Mouse (Mus musculus) cortical plate, adult 2 months (tissue): Measurements from ENCODE around the gene Cmas.

Experiments
- CTCF ChIP-seq: fragments of 200-500 bp; IDR thresholded peaks from 2 replicates; pipeline ENCODE4 v1.5.1; 2011; ENCODE audit warnings: mild to moderate bottlenecking, control low read depth, low read length; ENCODE audit not compliant: insufficient read depth; ENCODE audit errors: extremely low read depth
- POLR2A ChIP-seq: fragments of 200-500 bp; IDR thresholded peaks from 2 replicates; pipeline ENCODE4 v1.6.1; 2011; ENCODE audit warnings: mild to moderate bottlenecking, low read length, control low read depth; ENCODE audit not compliant: insufficient read depth; ENCODE audit errors: extremely low read depth

GRCm38 (mm10) chr6:142764933-142765332, 8.4 kb downstream of the Cmas start:
- no peak for TF ChIP-seq POLR2A
- TF ChIP-seq CTCF = no peak
